Mouse (Mus musculus) cortical plate, adult 2 months (tissue): ENCODE measurements around the gene Vamp2.

Source experiments
- CTCF ChIP-seq: fragments of 200-500 bp; IDR thresholded peaks from 2 replicates; pipeline ENCODE4 v1.5.1; 2011; ENCODE audit warnings: mild to moderate bottlenecking, control low read depth, low read length; ENCODE audit not compliant: insufficient read depth; ENCODE audit errors: extremely low read depth
- POLR2A ChIP-seq: fragments of 200-500 bp; IDR thresholded peaks from 2 replicates; pipeline ENCODE4 v1.6.1; 2011; ENCODE audit warnings: mild to moderate bottlenecking, low read length, control low read depth; ENCODE audit not compliant: insufficient read depth; ENCODE audit errors: extremely low read depth

GRCm38 (mm10) chr11:69104487-69104886, 16.2 kb downstream of the Vamp2 start:
- TF ChIP-seq CTCF (no peak), POLR2A (no peak)
